Mouse (Mus musculus) bone marrow macrophage, adult 2 months (primary cell): ENCODE data around the gene Taok3.

Experiments used
- CTCF ChIP-seq: IDR thresholded peaks from 2 replicates; pipeline ENCODE4 v1.5.1; 2012; ENCODE audit warnings: low read depth, mild to moderate bottlenecking, low read length, moderate library complexity
- POLR2A ChIP-seq: IDR thresholded peaks from 2 replicates; pipeline ENCODE4 v1.6.1; 2012; ENCODE audit warnings: mild to moderate bottlenecking, low read depth, low read length, borderline replicate concordance

GRCm38 (mm10) chr5:117123102-117123501 lies 3.2 kb downstream of the Taok3 start:
- TF ChIP-seq CTCF (no peak), POLR2A (no peak)
